29 mouse cellular contexts compared by ENCODE assay signal in genomic region chr13:81610349-81610748, GRCm38 (mm10). TPM values are rescaled to one million over a fixed set of nuclear protein-coding genes. Genes with fewer than 3 reads are reported as not detected.
DNase-seq lines count a peak whose midpoint lies in the region; ATAC-seq and TF ChIP-seq lines count a peak whose summit lies in the region.
"Had no signal": no experiment of that assay in that cellular context is flagged by ENCODE, and none has a peak within 500 bp of the region (broad histone marks: within the 10 kb centered on the region; RNA-seq: fewer than 3 reads in every experiment).

No protein-coding gene starts in this region.

- H3K9me3 ChIP-seq in kidney, postnatal 0 days (replicated peaks; ENCODE audit: low read length): no peaks in the 10 kb centered on the region
- no peaks in the 10 kb centered on the region for H3K9me3 ChIP-seq in midbrain, postnatal 0 days (ENCODE audit: low read length)
- H3K9me3 ChIP-seq in midbrain, embryonic 13.5 days: peaks cover 9% of the 10 kb centered on the region
- no peaks in the 10 kb centered on the region for H3K9me3 ChIP-seq in MEL (replicated peaks; ENCODE audit: insufficient read depth, low read length)
- H3K9me3 ChIP-seq: embryonic facial prominence, embryonic 15.5 days; heart, embryonic 12.5 days; limb, embryonic 13.5 days; midbrain, embryonic 15.5 days had no signal

- H3K79me2 ChIP-seq in MEL (ENCODE audit: control insufficient read depth, insufficient read depth, low read length, poor library complexity): no peaks in the 10 kb centered on the region

- H3K36me3 ChIP-seq in kidney, postnatal 0 days (ENCODE audit: insufficient read depth, low read length): no peaks in the 10 kb centered on the region
- H3K36me3 ChIP-seq in midbrain, postnatal 0 days (ENCODE audit: insufficient read depth, low read length): no peaks in the 10 kb centered on the region
- H3K36me3 ChIP-seq in midbrain, embryonic 13.5 days: peaks cover 12% of the 10 kb centered on the region
- no peaks in the 10 kb centered on the region; a peak in 2 of 4 replicates for H3K36me3 ChIP-seq in MEL (ENCODE audit: control insufficient read depth in 1 of 2, insufficient read depth in 2 of 2, low read length in 2 of 2)
- H3K36me3 ChIP-seq: embryonic facial prominence, embryonic 15.5 days; heart, embryonic 12.5 days; limb, embryonic 13.5 days; midbrain, embryonic 15.5 days had no signal

- H3K27ac ChIP-seq in kidney, postnatal 0 days: no peak overlapping the region
- H3K27ac ChIP-seq in midbrain, postnatal 0 days (ENCODE audit: low read depth, low read length): no peak overlapping the region
- H3K27ac ChIP-seq in midbrain, embryonic 13.5 days: no peak overlapping the region
- no peak overlapping the region for H3K27ac ChIP-seq in MEL (ENCODE audit: control insufficient read depth, low read depth, low read length)
- H3K27ac ChIP-seq: embryonic facial prominence, embryonic 10.5 days; embryonic facial prominence, embryonic 15.5 days; forebrain, embryonic 13.5 days; heart, adult 2 months; hindbrain, embryonic 14.5 days; limb, embryonic 13.5 days; midbrain, embryonic 15.5 days; neural tube, embryonic 12.5 days had no signal

- no peak overlapping the region for H3K9ac ChIP-seq in kidney, postnatal 0 days (ENCODE audit: low read depth, low read length)
- no peak overlapping the region for H3K9ac ChIP-seq in midbrain, postnatal 0 days (replicated peaks; ENCODE audit: low read length, poor library complexity, severe bottlenecking)
- no peak overlapping the region for H3K9ac ChIP-seq in midbrain, embryonic 13.5 days (replicated peaks)
- H3K9ac ChIP-seq in MEL (ENCODE audit: control insufficient read depth, low read depth, low read length, poor library complexity, severe bottlenecking): no peak overlapping the region
- H3K9ac ChIP-seq: embryonic facial prominence, embryonic 15.5 days; forebrain, embryonic 13.5 days; heart, embryonic 12.5 days; hindbrain, embryonic 14.5 days; limb, embryonic 13.5 days; midbrain, embryonic 15.5 days; neural tube, embryonic 12.5 days had no signal

- ATAC-seq in kidney, postnatal 0 days (replicated peaks; ENCODE audit: low FRiP score, low read depth): no peak
- no peak for ATAC-seq in midbrain, postnatal 0 days (ENCODE audit: low FRiP score)
- no peak for ATAC-seq in midbrain, embryonic 13.5 days
- ATAC-seq: activated CD4-positive, CD25-positive, alpha-beta regulatory T cell, adult 4 months; forebrain, embryonic 13.5 days; inflammation-experienced regulatory T-cells, adult 6 months; midbrain, embryonic 15.5 days had no signal

- no peaks in the 10 kb centered on the region for H3K27me3 ChIP-seq in kidney, postnatal 0 days (ENCODE audit: insufficient read depth, low read length)
- H3K27me3 ChIP-seq in midbrain, postnatal 0 days (ENCODE audit: insufficient read depth, low read length): no peaks in the 10 kb centered on the region
- H3K27me3 ChIP-seq in midbrain, embryonic 13.5 days: no peaks in the 10 kb centered on the region
- H3K27me3 ChIP-seq in MEL (ENCODE audit: control insufficient read depth in 1 of 2, insufficient read depth in 2 of 2, low read length in 2 of 2): no peaks in the 10 kb centered on the region
- H3K27me3 ChIP-seq: embryonic facial prominence, embryonic 15.5 days; forebrain, embryonic 13.5 days; heart, embryonic 12.5 days; limb, embryonic 13.5 days; megakaryocyte, embryonic 14.5 days; midbrain, embryonic 15.5 days; neural tube, embryonic 12.5 days had no signal

- WGBS in kidney, postnatal 0 days: 67% methylated on average over 4 of the region's 4 CpGs
- 83% methylated on average over 4 of the region's 4 CpGs for WGBS in midbrain, postnatal 0 days
- WGBS in midbrain, embryonic 13.5 days: 95% methylated on average over 4 of the region's 4 CpGs

- peak; percentile 50 for DNase-seq in kidney, postnatal 0 days (ENCODE audit: low spot score)
- DNase-seq in kidney, postnatal 36 days: no peak
- DNase-seq in midbrain, postnatal 0 days (ENCODE audit: low spot score): peak; percentile 20
- no peak for DNase-seq in MEL (ENCODE audit: low read depth, low spot score)
- DNase-seq in telencephalon, adult 2 months (ENCODE audit: low read depth, low spot score): peak; percentile 27
- DNase-seq in spleen, postnatal 14 days (ENCODE audit: low spot score in 2 of 2): no peak
- DNase-seq: adrenal gland, adult 2 months; adrenal gland, postnatal 36 days; cerebellum, adult 2 months; cerebellum, postnatal 14 days; heart, adult 2 months; heart, postnatal 4 days; kidney, adult 2 months; lung, postnatal 4 days; thymus, postnatal 14 days had no signal

- H3K4me1 ChIP-seq in kidney, postnatal 0 days (replicated peaks; ENCODE audit: insufficient read depth, low read length): no peaks in the 10 kb centered on the region
- H3K4me1 ChIP-seq in midbrain, postnatal 0 days (ENCODE audit: insufficient read depth, low read length): no peaks in the 10 kb centered on the region
- no peaks in the 10 kb centered on the region for H3K4me1 ChIP-seq in midbrain, embryonic 13.5 days (replicated peaks)
- H3K4me1 ChIP-seq in MEL (ENCODE audit: control insufficient read depth in 1 of 2, insufficient read depth in 2 of 2, low read length in 2 of 2): no peaks in the 10 kb centered on the region
- H3K4me1 ChIP-seq: embryonic facial prominence, embryonic 10.5 days; embryonic facial prominence, embryonic 15.5 days; forebrain, embryonic 13.5 days; heart, embryonic 12.5 days; limb, embryonic 13.5 days; megakaryocyte, embryonic 14.5 days; midbrain, embryonic 15.5 days; neural tube, embryonic 12.5 days had no signal

- no peak for TF ChIP-seq POLR2A in MEL (IDR thresholded peaks at IDR 0.05; ENCODE audit: control insufficient read depth in 1 of 2, insufficient read depth in 1 of 2, low read depth in 1 of 2, low read length in 2 of 2, poor library complexity in 1 of 2)

- no peak overlapping the region for H3K4me2 ChIP-seq in kidney, postnatal 0 days (ENCODE audit: low read length)
- H3K4me2 ChIP-seq in midbrain, postnatal 0 days (ENCODE audit: low read depth, low read length, poor library complexity, severe bottlenecking): no peak overlapping the region
- no peak overlapping the region for H3K4me2 ChIP-seq in midbrain, embryonic 13.5 days (replicated peaks)
- H3K4me2 ChIP-seq: embryonic facial prominence, embryonic 15.5 days; forebrain, embryonic 13.5 days; heart, embryonic 12.5 days; hindbrain, embryonic 14.5 days; limb, embryonic 13.5 days; liver, embryonic 11.5 days; midbrain, embryonic 15.5 days; neural tube, embryonic 12.5 days had no signal

- TF ChIP-seq CTCF in kidney, postnatal 0 days (IDR thresholded peaks at IDR 0.05; ENCODE audit: low read depth): peak; percentile 46
- TF ChIP-seq CTCF in midbrain, postnatal 0 days (IDR thresholded peaks at IDR 0.05): peak; percentile 51
- TF ChIP-seq CTCF in MEL (IDR thresholded peaks at IDR 0.05 in 2 of 3, conservative IDR thresholded peaks at IDR 0.05 in 1 of 3; ENCODE audit: control insufficient read depth in 1 of 3, insufficient read depth in 1 of 3, low read depth in 2 of 3, low read length in 3 of 3, poor library complexity in 1 of 3, severe bottlenecking in 1 of 3): peak in 1 of 3 experiments; percentile 33; a peak in 1 of 6 replicates

- no peak overlapping the region for H3K4me3 ChIP-seq in kidney, postnatal 0 days (replicated peaks; ENCODE audit: low read depth, low read length)
- no peak overlapping the region for H3K4me3 ChIP-seq in midbrain, postnatal 0 days (ENCODE audit: low read depth, low read length)
- H3K4me3 ChIP-seq in midbrain, embryonic 13.5 days (replicated peaks): no peak overlapping the region
- H3K4me3 ChIP-seq in MEL (ENCODE audit: control insufficient read depth in 1 of 2, insufficient read depth in 1 of 2, low read depth in 2 of 2, low read length in 2 of 2): no peak overlapping the region
- H3K4me3 ChIP-seq: embryonic facial prominence, embryonic 10.5 days; embryonic facial prominence, embryonic 15.5 days; forebrain, embryonic 13.5 days; heart, adult 2 months; heart, embryonic 12.5 days; limb, embryonic 13.5 days; megakaryocyte, embryonic 14.5 days; midbrain, embryonic 15.5 days; myocyte; neural tube, embryonic 12.5 days had no signal

- peak; percentile 10; the same call in 1 of the 2 replicates for TF ChIP-seq RAD21 in MEL (IDR thresholded peaks at IDR 0.05; ENCODE audit: low read depth, low read length)

- no peak for TF ChIP-seq EP300 in MEL (IDR thresholded peaks at IDR 0.05; ENCODE audit: low read depth in 1 of 2, low read length in 2 of 2)

TF ChIP-seq in MEL, 35 proteins besides CTCF, POLR2A, EP300 and RAD21:
- TF ChIP-seq ZC3H11A (IDR thresholded peaks at IDR 0.05; ENCODE audit: low read depth, low read length) (no peak), SMC3 (IDR thresholded peaks at IDR 0.05; ENCODE audit: low read depth, low read length) (peak; percentile 29)

RNA-seq across cellular contexts. Expression of gene Adgrv1, which starts 22.6 kb away (rescaled TPM):
- 2.7 and 3.2 TPM in 2 replicates for polyA plus RNA-seq in kidney, postnatal 0 days (2015; fragmentation: Nextera tagmentation; extraction: Ambion mirVana)
- 6.8 and 13.2 TPM in 2 replicates for total RNA-seq in midbrain, postnatal 0 days (2014; rRNA removed)
- polyA plus RNA-seq in midbrain, postnatal 0 days (2015; fragmentation: Nextera tagmentation; extraction: Ambion mirVana): 2.7 and 3.9 TPM in 2 replicates
- polyA plus RNA-seq in midbrain, embryonic 13.5 days (2015; fragmentation: Nextera tagmentation; extraction: Ambion mirVana): 28.5 and 29.1 TPM in 2 replicates
- 5.6 and 5.8 TPM in 2 replicates for total RNA-seq in MEL (2012; rRNA removed)
- 1 to 10 TPM in 1 of 2 experiments, not detected in 1; 5.8 TPM for polyA plus RNA-seq in MEL (2012; ENCODE audit: insufficient read depth in 1 of 2, insufficient read length in 2 of 2, low read depth in 1 of 2, low replicate concordance in 2 of 2, missing spikeins in 1 of 2)

RNA-seq across cellular contexts. Expression of gene Lysmd3, which starts 47.1 kb away (rescaled TPM):
- 22.4 and 22.5 TPM in 2 replicates for polyA plus RNA-seq in kidney, postnatal 0 days (2015; fragmentation: Nextera tagmentation; extraction: Ambion mirVana)
- 15.6 and 27.1 TPM in 2 replicates for total RNA-seq in midbrain, postnatal 0 days (2014; rRNA removed)
- 11.2 and 13.7 TPM in 2 replicates for polyA plus RNA-seq in midbrain, postnatal 0 days (2015; fragmentation: Nextera tagmentation; extraction: Ambion mirVana)
- polyA plus RNA-seq in midbrain, embryonic 13.5 days (2015; fragmentation: Nextera tagmentation; extraction: Ambion mirVana): 21.5 and 22.5 TPM in 2 replicates
- total RNA-seq in MEL (2012; rRNA removed): 12.2 and 12.5 TPM in 2 replicates
- 1 to 10 TPM in 1 of 2 experiments, not detected in 1; 7.1 TPM for polyA plus RNA-seq in MEL (2012; ENCODE audit: insufficient read depth in 1 of 2, insufficient read length in 2 of 2, low read depth in 1 of 2, low replicate concordance in 2 of 2, missing spikeins in 1 of 2)

Comparison
In these comparisons a context has a peak if more than half of its experiments do, and no peak if none do; other contexts are left out.
1. DNase-seq: peak in kidney, postnatal 0 days (single experiment), midbrain, postnatal 0 days (single experiment) and telencephalon, adult 2 months (single experiment); none in kidney, postnatal 36 days (0 of 2), MEL (single experiment) and spleen, postnatal 14 days (0 of 2).